Mouse (Mus musculus): ENCODE results near the gene Cpeb4. TPM values are rescaled to one million over a fixed set of nuclear protein-coding genes. Genes with fewer than 3 reads are reported as not detected.

The Cpeb4 gene
- polyA plus RNA-seq, 1 experiment from 2014 or later = 5.9 TPM

- no peaks in the 10 kb centered on the region for H3K27me3 ChIP-seq (replicated peaks; ENCODE audit: insufficient read depth, low read length)
- 91% methylated on average over 3 of the region's 3 CpGs for WGBS
- H3K36me3 ChIP-seq (ENCODE audit: insufficient read depth, low read length) = no peaks in the 10 kb centered on the region
- no peak overlapping the region for H3K4me3 ChIP-seq (ENCODE audit: low read depth, low read length)
- no peak for ATAC-seq
- DNase-seq (ENCODE audit: low spot score) = no peak
- no peak overlapping the region for H3K27ac ChIP-seq (ENCODE audit: low read length)
- no peak overlapping the region for H3K4me2 ChIP-seq (replicated peaks; ENCODE audit: low read depth, low read length)
- H3K9me3 ChIP-seq (ENCODE audit: low read length) = no peaks in the 10 kb centered on the region
- no peak for TF ChIP-seq EP300 (IDR thresholded peaks at IDR 0.05)
- no peak for TF ChIP-seq CTCF (IDR thresholded peaks at IDR 0.05)
- no peak overlapping the region for H3K9ac ChIP-seq (replicated peaks; ENCODE audit: low read depth)
- H3K4me1 ChIP-seq (ENCODE audit: insufficient read depth, low read depth, low read length) = peaks cover 5% of the 10 kb centered on the region; the same call in 1 of the 2 replicates
These were observed 34.8 kb upstream of the Cpeb4 start for GRCm38 (mm10) chr11:31837243-31837642.

DNA sequence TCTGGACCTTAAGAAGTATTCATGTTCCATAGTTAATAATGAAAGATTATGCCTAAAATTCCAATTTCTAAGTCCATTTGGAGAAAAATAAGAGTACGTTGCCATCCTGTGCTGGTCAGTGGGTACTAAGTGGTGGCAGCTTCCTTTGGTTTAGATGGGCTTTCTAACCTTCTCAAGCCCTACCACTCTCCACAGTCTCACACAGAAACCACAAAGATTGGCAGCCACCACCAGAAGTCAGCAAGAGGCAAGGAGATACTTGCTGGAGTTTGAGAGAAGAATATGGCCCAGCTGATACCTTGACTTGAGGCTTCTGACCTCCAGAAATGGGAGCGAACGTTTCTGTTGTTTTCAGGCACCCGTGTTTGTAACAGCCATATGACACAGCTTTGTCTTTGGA, 34.3 kb upstream of the Cpeb4 start:
- H3K4me2 ChIP-seq (replicated peaks; ENCODE audit: low read depth, low read length) = no peak overlapping the region
- H3K4me3 ChIP-seq (ENCODE audit: low read depth, low read length) = no peak overlapping the region
- H3K27ac ChIP-seq (ENCODE audit: low read length) = no peak overlapping the region
- no peak for TF ChIP-seq CTCF (IDR thresholded peaks at IDR 0.05)
- H3K36me3 ChIP-seq (ENCODE audit: insufficient read depth, low read length) = no peaks in the 10 kb centered on the region
- no peak overlapping the region for H3K9ac ChIP-seq (replicated peaks; ENCODE audit: low read depth)
- peaks cover 5% of the 10 kb centered on the region; the same call in 1 of the 2 replicates for H3K4me1 ChIP-seq (ENCODE audit: insufficient read depth, low read depth, low read length)
- H3K27me3 ChIP-seq (replicated peaks; ENCODE audit: insufficient read depth, low read length) = no peaks in the 10 kb centered on the region
- ATAC-seq (no peak), DNase-seq (ENCODE audit: low spot score) (no peak)
- 85% methylated on average over 4 of the region's 4 CpGs for WGBS
- H3K9me3 ChIP-seq (ENCODE audit: low read length) = no peaks in the 10 kb centered on the region

DNA sequence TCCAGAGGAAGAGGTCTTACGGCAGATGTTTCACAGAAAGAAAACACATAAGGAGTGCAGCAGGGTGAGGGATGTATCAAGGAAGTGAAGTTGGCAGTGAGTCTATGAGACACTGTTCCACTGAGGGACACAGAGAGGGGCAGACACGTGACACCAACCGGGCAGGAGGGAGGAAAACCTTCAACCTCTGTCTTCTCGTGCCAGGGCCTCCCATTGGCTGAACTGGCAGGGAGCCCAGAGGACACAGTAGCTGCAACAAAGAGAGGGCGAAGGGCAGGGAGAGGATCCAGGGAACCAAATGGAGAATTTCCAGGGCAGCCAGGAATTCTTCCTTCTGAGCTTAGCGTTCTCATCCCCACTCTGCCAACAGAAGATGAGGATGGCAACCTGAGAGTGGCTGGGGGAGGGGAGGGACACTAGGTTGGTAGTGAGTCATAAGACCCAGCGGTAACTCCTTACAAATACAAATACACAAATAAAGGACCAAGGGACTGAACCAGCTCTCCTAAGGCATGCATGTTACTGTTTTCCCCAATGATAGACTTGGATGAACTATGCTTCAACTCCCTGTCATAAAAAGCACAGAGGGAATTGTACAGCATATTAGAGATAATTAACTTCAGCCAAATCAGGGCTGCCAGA, 33.4 kb upstream of the Cpeb4 start:
- DNase-seq (ENCODE audit: low spot score) (peak; percentile 64), ATAC-seq (peak; percentile 83)
- peaks cover 5% of the 10 kb centered on the region; the same call in 1 of the 2 replicates for H3K4me1 ChIP-seq (ENCODE audit: insufficient read depth, low read depth, low read length)
- H3K9ac ChIP-seq (replicated peaks; ENCODE audit: low read depth) = no peak overlapping the region
- no peaks in the 10 kb centered on the region for H3K27me3 ChIP-seq (replicated peaks; ENCODE audit: insufficient read depth, low read length)
- no peaks in the 10 kb centered on the region for H3K9me3 ChIP-seq (ENCODE audit: low read length)
- no peak overlapping the region for H3K4me3 ChIP-seq (ENCODE audit: low read depth, low read length)
- no peaks in the 10 kb centered on the region for H3K36me3 ChIP-seq (ENCODE audit: insufficient read depth, low read length)
- no peak overlapping the region for H3K27ac ChIP-seq (ENCODE audit: low read length)
- TF ChIP-seq EP300 (IDR thresholded peaks at IDR 0.05) (no peak), CTCF (IDR thresholded peaks at IDR 0.05) (no peak)
- WGBS = 33% methylated on average over 7 of the region's 7 CpGs
- no peak overlapping the region for H3K4me2 ChIP-seq (replicated peaks; ENCODE audit: low read depth, low read length)

DNA sequence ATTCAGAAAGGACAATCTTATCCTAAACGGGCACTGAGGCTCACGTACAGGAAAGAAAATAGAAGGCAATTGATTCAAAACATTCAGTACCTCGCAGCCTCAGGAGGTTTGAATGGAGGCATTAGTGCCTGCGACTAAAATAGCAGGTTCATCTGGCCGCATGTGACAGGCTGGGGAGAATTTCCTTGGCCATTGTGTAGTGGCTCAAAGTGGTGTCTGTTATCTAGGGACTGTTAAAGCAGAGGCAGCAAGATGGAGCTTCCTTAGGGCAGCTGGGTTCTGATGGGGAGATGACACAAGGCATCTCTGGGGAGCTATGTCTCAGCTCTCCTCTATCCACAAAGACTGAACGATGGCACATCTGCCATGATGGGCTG, 32.9 kb upstream of the Cpeb4 start:
- no peak for ATAC-seq
- no peaks in the 10 kb centered on the region for H3K27me3 ChIP-seq (replicated peaks; ENCODE audit: insufficient read depth, low read length)
- WGBS = 67% methylated on average over 6 of the region's 6 CpGs
- no peak overlapping the region for H3K4me3 ChIP-seq (ENCODE audit: low read depth, low read length)
- no peak for DNase-seq (ENCODE audit: low spot score)
- H3K4me1 ChIP-seq (ENCODE audit: insufficient read depth, low read depth, low read length) = peaks cover 5% of the 10 kb centered on the region; the same call in 1 of the 2 replicates
- TF ChIP-seq EP300 (IDR thresholded peaks at IDR 0.05) (no peak), CTCF (IDR thresholded peaks at IDR 0.05) (no peak)
- H3K9ac ChIP-seq (replicated peaks; ENCODE audit: low read depth) = no peak overlapping the region
- H3K4me2 ChIP-seq (replicated peaks; ENCODE audit: low read depth, low read length) = no peak overlapping the region
- H3K36me3 ChIP-seq (ENCODE audit: insufficient read depth, low read length) = no peaks in the 10 kb centered on the region
- H3K9me3 ChIP-seq (ENCODE audit: low read length) = no peaks in the 10 kb centered on the region
- H3K27ac ChIP-seq (ENCODE audit: low read length) = no peak overlapping the region

- Histone ChIP-seq H3K27ac (ENCODE audit: low read length) (no peak overlapping the region), H3K4me1 (ENCODE audit: insufficient read depth, low read depth, low read length) (peaks cover 5% of the 10 kb centered on the region; the same call in 1 of the 2 replicates), H3K4me3 (ENCODE audit: low read depth, low read length) (no peak overlapping the region), H3K27me3 (replicated peaks; ENCODE audit: insufficient read depth, low read length) (no peaks in the 10 kb centered on the region), H3K9ac (replicated peaks; ENCODE audit: low read depth) (no peak overlapping the region), H3K36me3 (ENCODE audit: insufficient read depth, low read length) (no peaks in the 10 kb centered on the region), H3K4me2 (replicated peaks; ENCODE audit: low read depth, low read length) (no peak overlapping the region), H3K9me3 (ENCODE audit: low read length) (no peaks in the 10 kb centered on the region)
- 80% methylated on average over 5 of the region's 5 CpGs for WGBS
- no peak for DNase-seq (ENCODE audit: low spot score)
- no peak for ATAC-seq
- TF ChIP-seq EP300 (IDR thresholded peaks at IDR 0.05) (no peak), CTCF (IDR thresholded peaks at IDR 0.05) (no peak)
These were observed 29.6 kb upstream of the Cpeb4 start for GRCm38 (mm10) chr11:31842171-31842959.

GRCm38 (mm10) chr11:31843177-31843833, 28.7 kb upstream of the Cpeb4 start:
- no peaks in the 10 kb centered on the region for H3K36me3 ChIP-seq (ENCODE audit: insufficient read depth, low read length)
- H3K4me3 ChIP-seq (ENCODE audit: low read depth, low read length) = no peak overlapping the region
- H3K27me3 ChIP-seq (replicated peaks; ENCODE audit: insufficient read depth, low read length) = no peaks in the 10 kb centered on the region
- H3K9me3 ChIP-seq (ENCODE audit: low read length) = no peaks in the 10 kb centered on the region
- H3K4me2 ChIP-seq (replicated peaks; ENCODE audit: low read depth, low read length) = no peak overlapping the region
- TF ChIP-seq CTCF (IDR thresholded peaks at IDR 0.05) (no peak), EP300 (IDR thresholded peaks at IDR 0.05) (no peak)
- WGBS = 82% methylated on average over 7 of the region's 7 CpGs
- H3K9ac ChIP-seq (replicated peaks; ENCODE audit: low read depth) = no peak overlapping the region
- H3K4me1 ChIP-seq (ENCODE audit: insufficient read depth, low read depth, low read length) = peaks cover 5% of the 10 kb centered on the region; the same call in 1 of the 2 replicates
- H3K27ac ChIP-seq (ENCODE audit: low read length) = no peak overlapping the region
- DNase-seq (ENCODE audit: low spot score) (no peak), ATAC-seq (no peak)
